Comparison of ENCODE assay signal across 8 mouse cellular contexts in the genomic region with DNA sequence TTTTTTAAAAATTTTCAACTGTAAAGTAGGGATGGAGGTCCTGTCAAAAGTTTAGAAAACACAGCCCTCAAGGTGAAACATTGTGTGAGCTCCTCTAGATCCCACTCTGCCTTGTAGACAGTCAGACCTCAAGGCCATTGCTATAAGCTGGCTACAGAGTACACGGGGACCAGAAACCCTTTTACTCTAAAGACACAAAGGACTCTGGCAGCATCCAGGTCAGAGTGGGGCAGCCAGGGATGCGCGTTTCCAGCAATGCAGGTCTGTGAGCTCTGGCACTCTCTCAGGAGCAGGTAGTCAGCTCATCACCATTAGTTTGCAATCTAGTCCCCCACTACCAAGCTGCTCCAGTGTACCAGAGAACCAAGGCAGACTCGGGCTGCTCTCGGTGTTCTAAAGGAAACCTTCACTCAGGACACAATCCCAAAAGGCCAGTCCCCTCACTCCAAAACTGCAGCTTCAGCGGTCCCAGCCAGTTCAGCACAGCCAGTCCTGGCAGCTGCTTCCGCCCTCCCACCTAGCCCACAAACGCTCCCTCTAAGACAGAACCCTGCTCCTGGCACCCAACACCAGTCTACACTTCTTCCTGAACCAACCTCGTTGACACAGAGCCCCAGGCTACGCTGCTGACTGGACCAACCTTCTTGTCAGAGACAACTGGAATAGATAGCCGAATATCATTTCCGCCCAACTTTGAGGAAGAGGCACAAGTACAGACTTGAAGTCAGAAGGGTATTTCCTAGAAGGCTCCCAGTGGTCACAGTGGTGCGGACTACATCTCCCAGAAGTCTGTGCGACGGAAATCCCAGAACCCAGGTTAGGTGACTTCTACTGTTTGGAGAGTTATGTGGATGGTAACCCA. TPM values are rescaled to one million over a fixed set of nuclear protein-coding genes. Genes with fewer than 3 reads are reported as not detected.
DNase-seq lines count a peak whose midpoint lies in the region; ATAC-seq and TF ChIP-seq lines count a peak whose summit lies in the region.
"Not testable (repeated sequence)": the region's sequence is repeated elsewhere in the genome, so short reads cannot be mapped to it uniquely, and the experiment has no call there.

Gm28041 (minus strand) TSS at position 684 of the 862 bp plus-strand sequence.
Zfp456 (minus strand) TSS at position 761 of the 862 bp plus-strand sequence.

- H3K4me3 ChIP-seq in heart, embryonic 10.5 days: peak within 1 kb of the TSS; percentile 63
- H3K4me3 ChIP-seq in limb, embryonic 14.5 days (replicated peaks; ENCODE audit: low read length): peak within 1 kb of the TSS; percentile 41
- peak within 1 kb of the TSS; percentile 38 for H3K4me3 ChIP-seq in midbrain, embryonic 15.5 days

- H3K36me3 ChIP-seq in heart, embryonic 10.5 days; limb, embryonic 14.5 days (ENCODE audit: control insufficient read depth, insufficient read depth, low read length); midbrain, embryonic 15.5 days (replicated peaks): not testable (repeated sequence)

- H3K9me3 ChIP-seq in heart, embryonic 10.5 days; limb, embryonic 14.5 days (ENCODE audit: control insufficient read depth, low read length); midbrain, embryonic 15.5 days: not testable (repeated sequence)

- H3K9ac ChIP-seq in limb, embryonic 14.5 days (ENCODE audit: low read depth, low read length, severe bottlenecking): peak within 1 kb of the TSS; percentile 40
- H3K9ac ChIP-seq in midbrain, embryonic 15.5 days: not testable (repeated sequence)

- H3K4me1 ChIP-seq in heart, embryonic 10.5 days; limb, embryonic 14.5 days (ENCODE audit: control insufficient read depth, insufficient read depth, low read length); midbrain, embryonic 15.5 days: not testable (repeated sequence)

- peak within 1 kb of the TSS; percentile 45 for H3K4me2 ChIP-seq in limb, embryonic 14.5 days (replicated peaks; ENCODE audit: low read depth, low read length, severe bottlenecking)
- H3K4me2 ChIP-seq in midbrain, embryonic 15.5 days: peak within 1 kb of the TSS; percentile 51

- ATAC-seq in erythroblast, adult 5-6 weeks (replicated peaks; ENCODE audit: low FRiP score, poor library complexity, severe bottlenecking): peak; percentile 73
- peak; percentile 90 for ATAC-seq in limb, embryonic 14.5 days (ENCODE audit: low FRiP score, low read depth)
- peak; percentile 97 for ATAC-seq in midbrain, embryonic 15.5 days (replicated peaks)

- peak within 1 kb of the TSS; percentile 64; the same call in 1 of the 2 replicates for H3K27ac ChIP-seq in heart, embryonic 10.5 days
- H3K27ac ChIP-seq in limb, embryonic 14.5 days (replicated peaks; ENCODE audit: low read depth, low read length); midbrain, embryonic 15.5 days: not testable (repeated sequence)

- not testable (repeated sequence) for TF ChIP-seq POLR2A in limb, embryonic 14.5 days (IDR thresholded peaks at IDR 0.05; ENCODE audit: borderline replicate concordance, extremely low read depth, insufficient read depth, insufficient read length)

- WGBS in heart, embryonic 10.5 days: 10% methylated on average over 14 of the region's 15 CpGs
- 21% methylated on average over 13 of the region's 15 CpGs for WGBS in limb, embryonic 14.5 days
- WGBS in midbrain, embryonic 15.5 days: 21% methylated on average over 15 of the region's 15 CpGs

- H3K27me3 ChIP-seq in heart, embryonic 10.5 days (ENCODE audit: insufficient read depth, poor library complexity, severe bottlenecking); limb, embryonic 14.5 days (ENCODE audit: control insufficient read depth, insufficient read depth, low read length); midbrain, embryonic 15.5 days (replicated peaks): not testable (repeated sequence)

- peak; percentile 57 for DNase-seq in 3134 (ENCODE audit: extremely low read depth, insufficient read length, low spot score)
- peak; percentile 59 for DNase-seq in adrenal gland, postnatal 25 days
- DNase-seq in heart, embryonic 10.5 days (ENCODE audit: low spot score): peak; percentile 92
- DNase-seq in kidney, adult 9 months: peak; percentile 83
- DNase-seq in limb, embryonic 14.5 days (ENCODE audit: low spot score): peak; percentile 71
- DNase-seq in spleen, postnatal 10 days (ENCODE audit: low spot score in 2 of 2): peak; percentile 43 to 78

RNA-seq across cellular contexts. Expression of gene Gm28041, which starts in this region (rescaled TPM):
- total RNA-seq in adrenal gland, postnatal 25 days (2021): 2.2 TPM in 1 of 2 replicates, not detected in the other
- not detected in 2 replicates for total RNA-seq in erythroblast, adult 5-6 weeks (2015; ENCODE audit: low replicate concordance)
- not detected in 2 replicates for total RNA-seq in erythroblast, adult 5-6 weeks (2017; ENCODE audit: low replicate concordance)
- 0.25 and 0.57 TPM in 2 replicates for polyA plus RNA-seq in heart, embryonic 10.5 days (2016; fragmentation: Nextera tagmentation; extraction: Ambion mirVana)
- polyA plus RNA-seq in limb, embryonic 14.5 days (2012; rRNA removed): 0.15 and 0.38 TPM in 2 replicates
- 0.68 and 0.87 TPM in 2 replicates for polyA plus RNA-seq in limb, embryonic 14.5 days (2014; fragmentation: Nextera tagmentation; extraction: Ambion mirVana)
- not detected in 2 replicates for polyA plus RNA-seq in midbrain, embryonic 15.5 days (2015; fragmentation: Nextera tagmentation; extraction: Ambion mirVana)

RNA-seq across cellular contexts. Expression of gene Zfp456, which starts in this region (rescaled TPM):
- total RNA-seq in adrenal gland, postnatal 25 days (2021): 1.3 and 2.5 TPM in 2 replicates
- 0.19 and 0.63 TPM in 2 replicates for total RNA-seq in erythroblast, adult 5-6 weeks (2015; ENCODE audit: low replicate concordance)
- 0.56 and 1.5 TPM in 2 replicates for total RNA-seq in erythroblast, adult 5-6 weeks (2017; ENCODE audit: low replicate concordance)
- 1.2 and 1.4 TPM in 2 replicates for polyA plus RNA-seq in heart, embryonic 10.5 days (2016; fragmentation: Nextera tagmentation; extraction: Ambion mirVana)
- 0.73 and 1.1 TPM in 2 replicates for polyA plus RNA-seq in limb, embryonic 14.5 days (2012; rRNA removed)
- 1.7 and 2.7 TPM in 2 replicates for polyA plus RNA-seq in limb, embryonic 14.5 days (2014; fragmentation: Nextera tagmentation; extraction: Ambion mirVana)
- polyA plus RNA-seq in midbrain, embryonic 15.5 days (2015; fragmentation: Nextera tagmentation; extraction: Ambion mirVana): 0.53 and 0.79 TPM in 2 replicates

Comparison
In these comparisons a context has a peak if more than half of its experiments do, and no peak if none do; other contexts are left out.
1. Peak in ATAC-seq, H3K4me3 ChIP-seq and H3K4me2 ChIP-seq in midbrain, embryonic 15.5 days; RNA of the genes that start here not detected or under 1 TPM.